Mouse (Mus musculus) olfactory bulb, adult 2 months (tissue): ENCODE data around the gene Ywhab.

Source experiments
- CTCF ChIP-seq: fragments of 200-500 bp; IDR thresholded peaks from 2 replicates; pipeline ENCODE4 v1.5.1; 2012; ENCODE audit warnings: low read depth, mild to moderate bottlenecking, low read length, moderate library complexity; ENCODE audit not compliant: insufficient read depth
- POLR2A ChIP-seq: fragments of 200-500 bp; IDR thresholded peaks from 2 replicates; pipeline ENCODE4 v1.6.1; 2012; ENCODE audit warnings: mild to moderate bottlenecking, low read depth, low read length, moderate library complexity; ENCODE audit not compliant: insufficient read depth

DNA sequence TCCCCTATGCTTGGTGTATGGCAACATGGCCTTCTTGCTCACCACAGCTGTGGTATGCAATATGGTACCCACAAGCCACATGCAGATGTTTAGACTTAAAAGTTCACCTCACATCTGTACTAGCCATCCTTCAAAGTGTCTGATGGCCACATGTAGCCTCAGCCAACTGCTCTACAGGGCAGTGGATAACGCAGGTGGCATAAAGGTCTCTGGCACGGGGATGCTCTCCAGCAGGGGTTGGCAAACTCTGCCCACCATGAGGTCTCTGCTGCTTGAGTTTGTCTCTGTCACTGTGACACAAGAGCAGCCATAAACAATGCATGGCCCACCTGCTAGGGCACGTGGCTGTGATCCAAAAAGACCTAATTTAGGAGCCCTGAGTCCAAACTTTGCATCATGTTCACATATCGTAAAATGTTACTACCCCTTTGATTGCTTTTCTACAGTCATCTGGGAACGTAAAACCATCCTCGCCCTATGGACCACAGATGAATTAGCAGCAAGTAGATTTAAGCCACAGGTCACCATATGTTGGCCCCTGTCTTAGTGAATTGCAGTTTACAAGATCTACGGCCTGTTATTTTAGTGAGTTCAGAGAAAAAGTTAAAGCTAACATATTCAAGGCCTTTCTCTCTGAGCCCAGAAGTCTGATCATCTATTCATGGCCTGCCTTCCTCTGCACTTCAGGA, 41.0 kb upstream of the Ywhab start:
- TF ChIP-seq CTCF, result no peak
- no peak for TF ChIP-seq POLR2A
